Comparison of ENCODE assay signal across 8 mouse cellular contexts in the genomic region with DNA sequence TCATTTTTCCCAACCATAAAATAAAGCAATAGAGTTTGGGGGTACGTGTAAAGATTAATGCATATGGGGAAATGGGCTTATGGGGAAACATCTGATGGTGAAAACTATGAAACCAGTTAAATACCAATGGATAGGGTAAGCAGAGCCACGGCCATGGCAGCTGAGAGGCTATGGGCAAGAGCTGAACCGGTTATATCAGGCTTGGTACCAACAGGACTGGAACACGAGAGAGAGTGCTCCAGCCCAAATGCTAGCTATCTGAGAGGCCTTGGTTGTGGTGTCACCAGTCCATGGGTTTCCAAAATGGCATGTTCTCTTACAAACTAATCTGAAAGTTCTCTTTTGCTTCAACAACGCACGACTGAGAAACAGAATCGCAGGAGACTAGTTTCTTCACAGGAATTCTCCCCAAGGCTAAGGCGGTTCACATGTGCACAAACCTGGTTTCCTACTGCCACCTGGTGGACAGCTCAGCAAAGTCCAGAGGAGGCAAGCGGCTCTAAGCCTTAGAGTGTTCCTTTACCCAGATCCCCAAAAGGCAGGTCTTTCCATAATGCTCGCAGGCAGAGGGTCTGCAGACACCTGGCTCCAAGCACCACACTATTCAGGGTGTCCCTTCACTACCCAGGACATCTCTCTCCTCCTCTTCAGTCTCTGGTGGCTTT.
DNase-seq lines count a peak whose midpoint lies in the region; ATAC-seq lines count a peak whose summit lies in the region.

No protein-coding gene starts in this region.

- 32% methylated on average over 10 of the region's 10 CpGs for WGBS in intestine, embryonic 15.5 days

- H3K4me2 ChIP-seq in intestine, embryonic 15.5 days (replicated peaks): no peak overlapping the region

- peak; percentile 36 for DNase-seq in gastrocnemius, postnatal 14 days
- DNase-seq in gastrocnemius, adult 8-10 months (ENCODE audit: low spot score in 2 of 2): no peak
- peak; percentile 73 for DNase-seq in cerebellum, adult 9-10 months
- DNase-seq in left cerebral cortex, adult 8-10 months (ENCODE audit: low spot score in 2 of 2): peak; percentile 36 to 50
- DNase-seq in skeletal muscle tissue, adult 2 months (ENCODE audit: low read depth, low spot score): peak; percentile 2

- H3K27ac ChIP-seq in intestine, embryonic 15.5 days: no peak overlapping the region

- peak; percentile 98 for ATAC-seq in frontal cortex, adult (ENCODE audit: low TSS enrichment)
- ATAC-seq in intestine, embryonic 15.5 days: peak; percentile 85
- peak; percentile 92 for ATAC-seq in megakaryocyte progenitor cell, adult 5-6 weeks (replicated peaks; ENCODE audit: poor library complexity)

- intact Hi-C loops in gastrocnemius, postnatal 14 days (cut with DNase I; ENCODE audit: low total_unique reads): loop anchor here (10.0 kb wide), 1 partner anchor 1636 kb away; no protein-coding TSS in a partner anchor

- no peaks in the 10 kb centered on the region for H3K36me3 ChIP-seq in intestine, embryonic 15.5 days

- H3K9ac ChIP-seq in intestine, embryonic 15.5 days: no peak overlapping the region

- H3K4me3 ChIP-seq in intestine, embryonic 15.5 days (replicated peaks): no peak overlapping the region

- no peaks in the 10 kb centered on the region for H3K4me1 ChIP-seq in intestine, embryonic 15.5 days (replicated peaks)

- H3K27me3 ChIP-seq in intestine, embryonic 15.5 days (replicated peaks): no peaks in the 10 kb centered on the region

- H3K9me3 ChIP-seq in intestine, embryonic 15.5 days: no peaks in the 10 kb centered on the region

Comparison
In these comparisons a context has a peak if more than half of its experiments do, and no peak if none do; other contexts are left out.
1. DNase-seq: peak in gastrocnemius, postnatal 14 days (single experiment), cerebellum, adult 9-10 months (single experiment), left cerebral cortex, adult 8-10 months (2 of 2) and skeletal muscle tissue, adult 2 months (single experiment); none in gastrocnemius, adult 8-10 months (0 of 2).
2. Peak in every context shown above with its lines, with median percentiles within 50 percentile points of each other: ATAC-seq.